Mouse (Mus musculus) hindbrain, postnatal 0 days (tissue): ENCODE results near the gene Znhit1. TPM values are rescaled to one million over a fixed set of nuclear protein-coding genes. Genes with fewer than 3 reads are reported as not detected.

Source experiments
- ATAC-seq: fragments of 200-750 bp; cut with Nextera tagmentation; 2 replicates; pipeline ENCODE4 v1.8.0; 2017; ENCODE audit warnings: mild to moderate bottlenecking, moderate TSS enrichment, moderate library complexity
- DNase-seq: peaks from one replicate; pipeline ENCODE4 v3.0.0-alpha.2; 2015; ENCODE audit warnings: low spot score
- H3K27ac ChIP-seq: fragments of 300-500 bp; sonication (generic); 2 replicates; pipeline ENCODE4 v1.5.1; 2014; ENCODE audit warnings: mild to moderate bottlenecking
- H3K27me3 ChIP-seq: fragments of 300-500 bp; sonication (generic); 2 replicates; pipeline ENCODE4 v1.6.1; 2014; ENCODE audit warnings: low read length, mixed read lengths; ENCODE audit not compliant: insufficient read depth
- H3K36me3 ChIP-seq: fragments of 300-500 bp; sonication (generic); 2 replicates; pipeline ENCODE4 v1.6.1; 2014; ENCODE audit warnings: low read length, mixed read lengths; ENCODE audit not compliant: insufficient read depth
- H3K4me1 ChIP-seq: fragments of 300-500 bp; sonication (generic); 2 replicates; pipeline ENCODE4 v1.6.1; 2014; ENCODE audit warnings: antibody characterized with exemption, low read length, mixed read lengths; ENCODE audit not compliant: insufficient read depth
- H3K4me2 ChIP-seq: fragments of 300-500 bp; sonication (generic); 2 replicates; pipeline ENCODE4 v1.6.1; 2014; ENCODE audit warnings: low read depth, mild to moderate bottlenecking, low read length, moderate library complexity, mixed read lengths
- H3K4me3 ChIP-seq: fragments of 300-500 bp; sonication (generic); 2 replicates; pipeline ENCODE4 v1.5.1; 2014; ENCODE audit warnings: low read length
- H3K9ac ChIP-seq: fragments of 300-500 bp; sonication (generic); replicated peaks from 2 replicates; pipeline ENCODE4 v1.6.1; 2014; ENCODE audit warnings: mild to moderate bottlenecking, low read length, moderate library complexity, mixed read lengths
- H3K9me3 ChIP-seq: fragments of 300-500 bp; sonication (generic); 2 replicates; pipeline ENCODE4 v1.6.1; 2016; ENCODE audit warnings: low read length, mixed read lengths
- CTCF ChIP-seq: IDR thresholded peaks from 2 replicates; pipeline ENCODE4 v1.5.1; 2016; ENCODE audit warnings: antibody characterized with exemption, control low read depth, low read depth
- WGBS: fragments of 180-500 bp; shearing (Covaris S2); extraction: QIAGEN DNeasy Blood & Tissue Kit; methylation state at CpG from one replicate; pipeline ENCODE4 v1.1.7; 2014; 5-methylcytosine and 5-hydroxymethylcytosine counted together
- polyA plus RNA-seq: library from polyadenylated mRNA; unstranded; fragments of >200 nt; fragmentation: Nextera tagmentation; extraction: Ambion mirVana; gene quantifications from 2 replicates; pipeline ENCODE4 v1.2.1, GENCODE M21; 2015
- total RNA-seq: library from RNA; depleted of rRNA; stranded (reverse); fragments of >200 nt; gene quantifications from 2 replicates; pipeline ENCODE4 v1.2.3, GENCODE M21; 2014

The Znhit1 gene
- total and polyA plus RNA-seq, 2 experiments from 2014 or later = 68.1 to 140 TPM

GRCm38 (mm10) chr5:136988420-136988819, 599 bp upstream of the Znhit1 start:
- peak; percentile 44 for DNase-seq
- 48% methylated on average over 7 of the region's 7 CpGs for WGBS
- H3K27ac ChIP-seq = no peak overlapping the region
- no peak for TF ChIP-seq CTCF
- H3K27me3 ChIP-seq = no peaks in the 10 kb centered on the region
- no peaks in the 10 kb centered on the region for H3K9me3 ChIP-seq
- peak overlapping the region; percentile 97 for H3K4me2 ChIP-seq
- peaks cover 30% of the 10 kb centered on the region for H3K36me3 ChIP-seq
- ATAC-seq = no peak
- H3K4me1 ChIP-seq = peaks cover 7% of the 10 kb centered on the region; the same call in 1 of the 2 replicates
- H3K9ac ChIP-seq = peak overlapping the region; percentile 87
- peak overlapping the region; percentile 87 for H3K4me3 ChIP-seq

GRCm38 (mm10) chr5:136987138-136987933, 485 bp downstream of the Znhit1 start:
- peak overlapping the region; percentile 87 for H3K4me3 ChIP-seq
- H3K36me3 ChIP-seq = peaks cover 25% of the 10 kb centered on the region
- peak overlapping the region; percentile 97 for H3K4me2 ChIP-seq
- peak; percentile 71 for DNase-seq
- H3K4me1 ChIP-seq = peaks cover 7% of the 10 kb centered on the region; the same call in 1 of the 2 replicates
- H3K9ac ChIP-seq = peak overlapping the region; percentile 87
- H3K27me3 ChIP-seq = no peaks in the 10 kb centered on the region
- WGBS = under 1% methylated on average over 66 of the region's 67 CpGs
- TF ChIP-seq CTCF = no peak
- peak overlapping the region; percentile 91 for H3K27ac ChIP-seq
- H3K9me3 ChIP-seq = no peaks in the 10 kb centered on the region
- peak; percentile 52 for ATAC-seq

- TF ChIP-seq CTCF = peak; percentile 29
- H3K27me3 ChIP-seq = no peaks in the 10 kb centered on the region
- peak within 1 kb of the TSS; percentile 91 for H3K27ac ChIP-seq
- peak within 1 kb of the TSS; percentile 87 for H3K9ac ChIP-seq
- peaks cover 7% of the 10 kb centered on the region; the same call in 1 of the 2 replicates for H3K4me1 ChIP-seq
- H3K36me3 ChIP-seq = peaks cover 21% of the 10 kb centered on the region
- H3K4me2 ChIP-seq = peak within 1 kb of the TSS; percentile 97
- H3K4me3 ChIP-seq = peak within 1 kb of the TSS; percentile 87
- peak; percentile 100 for DNase-seq
- peak; percentile 94 for ATAC-seq
- no peaks in the 10 kb centered on the region for H3K9me3 ChIP-seq
- WGBS = under 1% methylated on average over 26 of the region's 26 CpGs
Observed at GRCm38 (mm10) chr5:136986695-136987137, 1.1 kb downstream of the Znhit1 start, which contains the start of gene Plod3. Gene Plod3, plus strand, starts transcription at chr5:136987019.

- ATAC-seq (no peak), DNase-seq (no peak)
- 58% methylated on average over 14 of the region's 14 CpGs for WGBS
- no peak for TF ChIP-seq CTCF
- Histone ChIP-seq H3K36me3 (peaks cover 8% of the 10 kb centered on the region), H3K9ac (no peak overlapping the region), H3K27ac (no peak overlapping the region), H3K4me1 (peaks cover 7% of the 10 kb centered on the region; the same call in 1 of the 2 replicates), H3K9me3 (no peaks in the 10 kb centered on the region), H3K27me3 (no peaks in the 10 kb centered on the region), H3K4me3 (no peak overlapping the region), H3K4me2 (no peak overlapping the region)
Observed at GRCm38 (mm10) chr5:136984828-136985227, 3.0 kb downstream of the Znhit1 start.

GRCm38 (mm10) chr5:136982338-136982930, 5.4 kb downstream of the Znhit1 start:
- no peak for ATAC-seq

GRCm38 (mm10) chr5:136980974-136981373, 6.8 kb downstream of the Znhit1 start:
- Histone ChIP-seq H3K4me3 (no peak overlapping the region), H3K9ac (no peak overlapping the region), H3K27ac (no peak overlapping the region), H3K36me3 (peaks cover 6% of the 10 kb centered on the region), H3K9me3 (no peaks in the 10 kb centered on the region), H3K27me3 (no peaks in the 10 kb centered on the region), H3K4me1 (no peaks in the 10 kb centered on the region), H3K4me2 (no peak overlapping the region)
- peak; percentile 39 for DNase-seq
- TF ChIP-seq CTCF = peak; percentile 28
- ATAC-seq = no peak
- 86% methylated on average over 8 of the region's 8 CpGs for WGBS

More at GRCm38 (mm10) chr5:136982338-136982930, 5.4 kb downstream of the Znhit1 start:
- H3K36me3 ChIP-seq = peaks cover 6% of the 10 kb centered on the region
- peak; percentile 70 for DNase-seq
- no peaks in the 10 kb centered on the region for H3K9me3 ChIP-seq
- H3K9ac ChIP-seq = no peak overlapping the region
- TF ChIP-seq CTCF = peak; percentile 67
- H3K27ac ChIP-seq = no peak overlapping the region
- WGBS = 50% methylated on average over 13 of the region's 16 CpGs
- H3K4me3 ChIP-seq = no peak overlapping the region
- H3K4me1 ChIP-seq = no peaks in the 10 kb centered on the region
- H3K4me2 ChIP-seq = no peak overlapping the region
- H3K27me3 ChIP-seq = no peaks in the 10 kb centered on the region
